Mouse (Mus musculus): ENCODE results near the gene D430042O09Rik.

- TF ChIP-seq CTCF (IDR thresholded peaks at IDR 0.05; ENCODE audit: control insufficient read depth, insufficient read depth, insufficient read length): no peak
- no peak for TF ChIP-seq USF1 (IDR thresholded peaks at IDR 0.05; ENCODE audit: low read depth)
- TF ChIP-seq MYOD1 (IDR thresholded peaks at IDR 0.05; ENCODE audit: control insufficient read depth, insufficient read length, low read depth): no peak
- TF ChIP-seq CEBPB (IDR thresholded peaks at IDR 0.05; ENCODE audit: low read depth): no peak
Measured at GRCm38 (mm10) chr7:125772961-125773571, 65.4 kb downstream of the D430042O09Rik start.
